Mouse (Mus musculus): ENCODE results near the gene Cxcr4. TPM values are rescaled to one million over a fixed set of nuclear protein-coding genes. Genes with fewer than 3 reads are reported as not detected.
"Not testable (repeated sequence)": the region's sequence is repeated elsewhere in the genome, so short reads cannot be mapped to it uniquely, and the experiment has no call there.

Gene Cxcr4
- total RNA-seq, 2 experiments from 2014 or later, result 22.5 to 23.7 TPM

GRCm38 (mm10) chr1:128601307-128601706 is 9.2 kb upstream of the Cxcr4 start:
- intact Hi-C loops (cut with DNase I), result no loop called here
- no peak for DNase-seq

GRCm38 (mm10) chr1:128600549-128600948 is 8.5 kb upstream of the Cxcr4 start:
- DNase-seq, result no peak
- intact Hi-C loops (cut with DNase I), result no loop called here

GRCm38 (mm10) chr1:128597209-128597782 is 5.2 kb upstream of the Cxcr4 start:
- intact Hi-C loops (cut with DNase I), result loop anchor here (10.0 kb wide), 1 partner anchor 192 kb away; no protein-coding TSS in a partner anchor

GRCm38 (mm10) chr1:128595528-128595927 is 3.4 kb upstream of the Cxcr4 start:
- intact Hi-C loops (cut with DNase I), result loop anchor here (10.0 kb wide), 1 partner anchor 191 kb away; no protein-coding TSS in a partner anchor
- DNase-seq, result peak; percentile 69

More at GRCm38 (mm10) chr1:128597209-128597782, 5.2 kb upstream of the Cxcr4 start:
- no peak for DNase-seq

- intact Hi-C loops (cut with DNase I), result loop anchor here (10.0 kb wide), 1 partner anchor 190 kb away; no protein-coding TSS in a partner anchor
Observed at GRCm38 (mm10) chr1:128595105-128595420, 3.0 kb upstream of the Cxcr4 start.

GRCm38 (mm10) chr1:128594353-128595104 is 2.4 kb upstream of the Cxcr4 start:
- DNase-seq, result no peak
- intact Hi-C loops (cut with DNase I), result loop anchor here (10.0 kb wide), 1 partner anchor 190 kb away; no protein-coding TSS in a partner anchor

More at GRCm38 (mm10) chr1:128595105-128595420, 3.0 kb upstream of the Cxcr4 start:
- no peak for DNase-seq

- DNase-seq, result peak; percentile 77
- intact Hi-C loops (cut with DNase I), result loop anchor here (10.0 kb wide), 1 partner anchor 188 kb away; no protein-coding TSS in a partner anchor
Observed at GRCm38 (mm10) chr1:128592961-128593501, 938 bp upstream of the Cxcr4 start.

GRCm38 (mm10) chr1:128591721-128592210 is 327 bp downstream of the Cxcr4 start:
- DNase-seq, result no peak
- intact Hi-C loops (cut with DNase I), result loop anchor here (10.0 kb wide), 1 partner anchor 187 kb away; no protein-coding TSS in a partner anchor

GRCm38 (mm10) chr1:128590816-128591720 is 1.0 kb downstream of the Cxcr4 start:
- intact Hi-C loops (cut with DNase I), result loop anchor here (10.0 kb wide), 1 partner anchor 186 kb away; no protein-coding TSS in a partner anchor
- peak; percentile 77 for DNase-seq

GRCm38 (mm10) chr1:128590011-128590410 is 2.1 kb downstream of the Cxcr4 start:
- intact Hi-C loops (cut with DNase I), result loop anchor here (10.0 kb wide), 1 partner anchor 185 kb away; no protein-coding TSS in a partner anchor
- DNase-seq, result no peak

- DNase-seq, result no peak
- intact Hi-C loops (cut with DNase I), result loop anchor here (10.0 kb wide), 1 partner anchor 115 kb away; no protein-coding TSS in a partner anchor
Observed at GRCm38 (mm10) chr1:128589488-128589887, 2.6 kb downstream of the Cxcr4 start.

GRCm38 (mm10) chr1:128588337-128588736 is 3.8 kb downstream of the Cxcr4 start:
- DNase-seq, result no peak
- intact Hi-C loops (cut with DNase I), result loop anchor here (10.0 kb wide), 1 partner anchor 114 kb away; no protein-coding TSS in a partner anchor

GRCm38 (mm10) chr1:128586928-128587780 is 4.9 kb downstream of the Cxcr4 start:
- DNase-seq, result no peak
- intact Hi-C loops (cut with DNase I), result loop anchor here (10.0 kb wide), 1 partner anchor 112 kb away; no protein-coding TSS in a partner anchor

GRCm38 (mm10) chr1:128586162-128586927 is 5.7 kb downstream of the Cxcr4 start:
- DNase-seq, result no peak
- intact Hi-C loops (cut with DNase I), result loop anchor here (10.0 kb wide), 1 partner anchor 112 kb away; no protein-coding TSS in a partner anchor

- intact Hi-C loops (cut with DNase I), result loop anchor here (10.0 kb wide), 1 partner anchor 111 kb away; no protein-coding TSS in a partner anchor
- peak; percentile 44 for DNase-seq
Observed at GRCm38 (mm10) chr1:128585396-128586161, 6.5 kb downstream of the Cxcr4 start.

- intact Hi-C loops (cut with DNase I), result loop anchor here (10.0 kb wide), 1 partner anchor 110 kb away; no protein-coding TSS in a partner anchor
- DNase-seq, result not testable (repeated sequence)
Observed at GRCm38 (mm10) chr1:128584716-128585115, 7.4 kb downstream of the Cxcr4 start.

- intact Hi-C loops (cut with DNase I), result loop anchor here (10.0 kb wide), 1 partner anchor 109 kb away; no protein-coding TSS in a partner anchor
Observed at GRCm38 (mm10) chr1:128583279-128583872, 8.7 kb downstream of the Cxcr4 start.

More at GRCm38 (mm10) chr1:128583279-128583872, 8.7 kb downstream of the Cxcr4 start:
- DNase-seq, result no peak
